Mouse (Mus musculus) monocyte, adult 5-6 weeks (primary cell): ENCODE data around the gene Ube2e2. TPM values are rescaled to one million over a fixed set of nuclear protein-coding genes. Genes with fewer than 3 reads are reported as not detected.
"Not testable (repeated sequence)": the region's sequence is repeated elsewhere in the genome, so short reads cannot be mapped to it uniquely, and the experiment has no call there.

Experiments
- ATAC-seq: fragments of 153-309, 156-312 bp; replicated peaks from 2 replicates; pipeline ENCODE4 v1.8.0; 2017; ENCODE audit warnings: mild to moderate bottlenecking; ENCODE audit not compliant: low TSS enrichment, insufficient number of reproducible peaks, severe bottlenecking, poor library complexity, low FRiP score
- total RNA-seq: library from RNA; stranded (forward); fragments of 200-1000, 200-491, 200-594 nt; gene quantifications from 3 replicates; pipeline ENCODE4 v1.2.3, GENCODE M21; 2017

Gene Ube2e2
- total RNA-seq, 1 experiment from 2014 or later: not detected

DNA sequence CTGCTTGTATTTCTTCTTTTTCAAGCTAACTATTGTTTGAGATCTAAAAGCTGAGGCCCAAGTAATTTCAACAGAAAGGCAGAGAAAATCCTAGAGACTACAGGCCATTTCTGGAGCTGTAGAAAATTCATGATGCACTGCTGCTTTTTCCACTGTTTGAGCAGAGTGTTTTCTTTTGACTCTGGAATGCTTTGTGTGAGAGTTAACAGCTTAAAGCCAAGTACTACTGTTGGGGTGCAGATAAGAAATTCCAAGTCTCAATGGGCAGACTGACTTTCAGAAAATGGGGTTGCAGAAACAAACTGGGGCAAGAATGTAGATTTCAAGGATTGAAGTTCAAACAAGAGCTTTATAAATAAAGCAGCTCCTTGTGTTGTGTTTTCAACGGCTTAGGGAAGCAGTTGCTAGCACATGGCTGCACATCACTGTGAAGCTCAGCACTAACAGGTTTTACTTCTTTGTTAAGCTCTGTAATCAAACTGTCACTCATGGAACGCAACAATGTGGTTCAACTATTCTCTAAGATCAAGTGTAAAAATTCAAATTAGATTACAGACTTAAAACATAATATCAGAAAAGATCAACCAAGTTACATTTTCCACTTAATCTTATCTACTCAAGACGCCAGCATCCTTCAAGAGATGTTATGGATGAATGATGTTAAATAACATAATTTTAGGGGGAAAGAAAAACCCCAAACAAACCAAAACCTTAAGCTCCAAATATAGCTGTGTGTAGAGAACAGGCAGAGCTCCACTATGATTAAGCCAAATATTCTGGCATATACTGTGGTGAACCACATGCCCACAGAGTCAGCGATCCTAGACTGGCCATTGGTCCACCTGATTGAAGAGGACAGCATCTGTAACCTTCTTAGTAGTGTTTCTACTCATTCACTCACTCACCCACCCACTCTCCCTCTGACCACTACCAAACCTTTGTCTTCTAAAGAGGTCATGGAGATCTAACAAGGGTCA, 236.0 kb downstream of the Ube2e2 start:
- no peak for ATAC-seq

GRCm38 (mm10) chr14:18649123-18649675, 244.9 kb downstream of the Ube2e2 start:
- ATAC-seq: no peak

- no peak for ATAC-seq
These were observed 252.4 kb downstream of the Ube2e2 start for GRCm38 (mm10) chr14:18641656-18642055.

GRCm38 (mm10) chr14:18638753-18639456, 255.2 kb downstream of the Ube2e2 start:
- ATAC-seq: no peak

- no peak for ATAC-seq
These were observed 256.3 kb downstream of the Ube2e2 start for GRCm38 (mm10) chr14:18637739-18638138.

- ATAC-seq: no peak
These were observed 265.9 kb downstream of the Ube2e2 start for GRCm38 (mm10) chr14:18628170-18628569.

- no peak for ATAC-seq
These were observed 275.5 kb downstream of the Ube2e2 start for GRCm38 (mm10) chr14:18618603-18619002.

- ATAC-seq: no peak
These were observed 292.1 kb downstream of the Ube2e2 start for GRCm38 (mm10) chr14:18601927-18602326.

GRCm38 (mm10) chr14:18586239-18587034, 307.6 kb downstream of the Ube2e2 start:
- no peak for ATAC-seq

DNA sequence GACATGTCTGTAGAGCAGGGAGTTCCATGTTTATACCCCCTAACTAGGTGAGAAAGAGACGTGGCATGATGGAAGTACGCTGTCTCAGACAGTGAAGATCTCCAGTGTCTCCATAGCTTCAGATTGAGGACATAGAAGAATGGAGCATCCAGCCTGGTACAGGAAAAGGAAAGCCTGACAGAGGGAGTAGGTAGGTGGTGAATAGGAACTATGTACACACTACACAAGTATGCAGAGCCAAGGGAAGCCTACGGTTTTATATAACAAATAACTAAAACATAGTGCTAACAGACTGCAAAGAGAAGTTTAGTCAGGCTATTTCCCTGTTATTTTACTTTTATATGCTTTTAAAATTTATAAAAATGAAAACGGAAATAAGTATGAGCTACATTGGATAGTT, 312.3 kb downstream of the Ube2e2 start:
- ATAC-seq: no peak

DNA sequence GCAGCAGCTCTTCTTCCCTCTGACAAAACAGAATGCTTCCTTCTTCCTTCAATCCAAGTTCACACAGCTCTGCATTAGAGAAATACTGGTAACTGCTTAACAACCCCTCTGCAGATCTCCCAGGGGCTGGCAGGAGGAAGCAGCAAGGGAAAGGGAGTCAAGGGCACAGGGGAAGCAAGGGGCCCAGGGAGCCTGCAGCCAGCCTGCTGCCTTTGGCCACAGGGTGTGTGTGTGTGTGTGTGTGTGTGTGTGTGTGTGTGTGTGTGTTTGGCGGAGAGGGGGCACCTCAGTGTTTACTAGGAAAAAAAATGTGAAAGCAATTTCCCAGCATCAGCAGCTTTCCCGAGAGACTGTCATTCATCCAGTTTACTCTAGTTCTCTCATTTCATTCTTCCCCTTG, 319.3 kb downstream of the Ube2e2 start:
- no peak for ATAC-seq

DNA sequence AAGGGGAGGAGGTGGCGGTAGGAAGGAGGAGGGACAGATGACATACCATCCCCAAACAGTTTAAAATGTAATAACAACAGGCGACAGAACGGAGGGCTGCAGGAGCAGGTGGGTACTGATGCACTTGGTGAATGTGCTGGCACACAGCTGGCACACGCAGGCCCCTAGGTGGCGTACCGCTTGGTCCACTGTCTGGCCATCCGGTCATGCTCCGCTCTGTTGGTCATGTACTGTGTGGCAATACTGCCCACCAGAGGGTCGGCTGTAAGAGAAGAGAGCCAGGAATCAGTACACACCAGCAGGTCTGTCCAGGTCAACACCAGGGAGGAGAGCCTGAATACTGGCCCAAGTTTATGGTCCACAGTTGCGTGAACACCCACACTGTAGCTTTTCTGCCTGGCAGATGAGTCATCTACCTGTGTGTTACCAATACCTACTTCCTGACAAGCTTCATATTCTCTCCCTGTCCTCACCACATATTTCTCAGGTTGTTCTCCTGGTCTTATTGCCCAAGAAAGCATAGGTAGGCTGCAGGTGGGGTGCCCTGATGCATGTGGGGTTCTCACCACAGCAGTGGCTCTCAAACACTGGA, 319.8 kb downstream of the Ube2e2 start:
- ATAC-seq: no peak

- no peak for ATAC-seq
These were observed 320.6 kb downstream of the Ube2e2 start for GRCm38 (mm10) chr14:18573286-18573956.

- no peak for ATAC-seq
These were observed 321.2 kb downstream of the Ube2e2 start for GRCm38 (mm10) chr14:18572852-18573251.

DNA sequence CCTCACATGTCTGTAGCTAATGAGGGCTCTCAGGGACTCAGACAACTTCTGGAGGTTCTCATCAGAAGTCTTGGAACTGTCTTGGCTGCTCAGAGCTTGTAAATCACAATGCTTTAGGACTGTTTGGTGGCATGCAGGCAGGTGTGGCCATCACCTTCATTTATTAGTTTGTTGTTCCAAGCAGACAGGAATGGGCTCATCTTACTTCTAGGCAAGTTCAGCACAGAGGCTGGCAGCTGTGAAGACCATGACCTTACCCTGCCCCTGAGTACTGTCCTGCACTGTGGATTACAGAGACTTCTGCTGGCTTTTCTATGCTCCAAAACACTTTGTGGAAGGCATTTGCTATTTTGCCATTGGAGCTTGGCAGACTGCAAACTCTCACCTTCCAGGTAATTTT, 324.5 kb downstream of the Ube2e2 start:
- ATAC-seq: no peak

DNA sequence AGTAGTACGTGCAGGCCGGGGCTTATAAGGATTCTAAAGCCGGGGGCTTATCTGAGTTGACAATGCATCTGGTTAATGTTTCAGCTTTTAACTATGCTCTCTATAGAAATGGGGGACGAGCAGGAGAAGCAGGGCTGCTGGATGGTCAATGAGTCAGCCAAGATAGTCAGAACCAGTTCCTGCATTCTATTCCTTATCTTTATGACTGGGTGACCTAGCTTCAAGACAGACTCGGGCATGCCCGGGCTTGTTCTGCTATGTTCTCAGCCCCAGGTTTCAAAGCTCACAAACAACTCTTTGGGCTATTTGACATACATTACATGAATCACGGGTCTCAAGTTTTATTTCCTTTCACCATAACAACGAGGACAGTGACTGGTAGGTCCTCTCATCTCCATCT, 329.1 kb downstream of the Ube2e2 start:
- not testable (repeated sequence) for ATAC-seq

DNA sequence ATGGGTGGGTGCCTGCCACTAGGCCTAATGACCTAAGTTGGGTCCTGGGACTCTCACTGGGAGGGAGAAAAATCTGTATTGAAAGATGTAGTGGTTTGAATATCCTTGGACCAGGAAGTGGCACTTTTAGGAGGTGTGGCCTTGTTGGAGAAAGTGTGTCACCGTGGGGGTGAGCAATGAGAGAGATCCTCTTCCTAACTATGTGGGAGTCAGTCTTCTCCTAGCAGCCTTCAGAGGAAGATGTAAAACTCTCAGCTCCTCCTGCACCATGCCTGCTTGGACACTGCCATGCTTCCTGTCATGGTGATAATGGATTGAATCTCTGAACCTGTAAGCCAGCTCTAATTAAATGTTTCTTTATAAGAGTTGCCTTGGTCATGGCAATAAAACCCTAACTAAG, 338.8 kb downstream of the Ube2e2 start:
- ATAC-seq: no peak

- no peak for ATAC-seq
These were observed 339.5 kb downstream of the Ube2e2 start for GRCm38 (mm10) chr14:18554627-18554988.
